Mouse (Mus musculus): ENCODE measurements around the gene Cln6.

GRCm38 (mm10) chr9:62838146-62838505, 459 bp upstream of the Cln6 start:
- no peak for TF ChIP-seq CTCF (IDR thresholded peaks at IDR 0.05)
- TF ChIP-seq EP300 (IDR thresholded peaks at IDR 0.05) = no peak
